Mouse (Mus musculus) 3T3-L1 (cell line): ENCODE data around the gene Zfp296.
A peak's percentile ranks its signal among the peaks of the same experiment; 100 is the strongest.

Experiments
- DNase-seq: peaks from one replicate; pipeline ENCODE4 v3.0.0-alpha.2; 2015; ENCODE audit warnings: low read depth, low spot score

Zfp296 gene

GRCm38 (mm10) chr7:19561765-19562642, 15.1 kb upstream of the Zfp296 start:
- DNase-seq: peak; percentile 90

GRCm38 (mm10) chr7:19562643-19563410, 14.3 kb upstream of the Zfp296 start, which contains the start of gene Ppp1r37:
Gene Ppp1r37, minus strand, starts transcription at chr7:19563076.
- peak; percentile 65 for DNase-seq

- DNase-seq: no peak
Observed at GRCm38 (mm10) chr7:19563884-19564283, 13.2 kb upstream of the Zfp296 start.

- peak; percentile 50 for DNase-seq
Observed at GRCm38 (mm10) chr7:19564455-19564854, 12.6 kb upstream of the Zfp296 start.

- DNase-seq: no peak
Observed at GRCm38 (mm10) chr7:19565803-19566202, 11.3 kb upstream of the Zfp296 start.

- no peak for DNase-seq
Observed at GRCm38 (mm10) chr7:19567426-19567825, 9.7 kb upstream of the Zfp296 start.

- DNase-seq: no peak
Observed at GRCm38 (mm10) chr7:19569647-19570046, 7.4 kb upstream of the Zfp296 start.

GRCm38 (mm10) chr7:19572926-19573775, 3.9 kb upstream of the Zfp296 start:
- DNase-seq: peak; percentile 71

- DNase-seq: no peak
Observed at GRCm38 (mm10) chr7:19573776-19574140, 3.3 kb upstream of the Zfp296 start.

GRCm38 (mm10) chr7:19575559-19575958, 1.5 kb upstream of the Zfp296 start:
- no peak for DNase-seq

- DNase-seq: no peak
Observed at GRCm38 (mm10) chr7:19577877-19578414, 859 bp downstream of the Zfp296 start.

- no peak for DNase-seq
Observed at GRCm38 (mm10) chr7:19578436-19578835, 1.3 kb downstream of the Zfp296 start.

- no peak for DNase-seq
Observed at GRCm38 (mm10) chr7:19579751-19580150, 2.7 kb downstream of the Zfp296 start.

- no peak for DNase-seq
Observed at GRCm38 (mm10) chr7:19580634-19581033, 3.5 kb downstream of the Zfp296 start.

- no peak for DNase-seq
Observed at GRCm38 (mm10) chr7:19586269-19586668, 9.2 kb downstream of the Zfp296 start.

- peak; percentile 60 for DNase-seq
Observed at GRCm38 (mm10) chr7:19589207-19589606, 12.1 kb downstream of the Zfp296 start.

GRCm38 (mm10) chr7:19589917-19590316, 12.8 kb downstream of the Zfp296 start:
- peak; percentile 81 for DNase-seq

GRCm38 (mm10) chr7:19593061-19593730, 16.1 kb downstream of the Zfp296 start:
- no peak for DNase-seq

GRCm38 (mm10) chr7:19600562-19600961, 23.5 kb downstream of the Zfp296 start:
- DNase-seq: no peak

GRCm38 (mm10) chr7:19603055-19603454, 26.0 kb downstream of the Zfp296 start:
- no peak for DNase-seq
